Mouse (Mus musculus) heart, adult 2 months (tissue): ENCODE data around the gene Meioc.
"Not testable (repeated sequence)": the region's sequence is repeated elsewhere in the genome, so short reads cannot be mapped to it uniquely, and the experiment has no call there.

Source experiments
- EP300 ChIP-seq: fragments of 200-500 bp; IDR thresholded peaks from 2 replicates; pipeline ENCODE4 v1.6.1; 2011; ENCODE audit warnings: low read depth, low read length, control low read depth; ENCODE audit not compliant: insufficient read depth
- POLR2A ChIP-seq: fragments of 200-500 bp; IDR thresholded peaks from 2 replicates; pipeline ENCODE4 v1.6.1; 2011; ENCODE audit warnings: mild to moderate bottlenecking, low read depth, low read length, control low read depth; ENCODE audit not compliant: insufficient read depth

GRCm38 (mm10) chr11:102714578-102714977 lies 51.1 kb downstream of the Meioc start:
- not testable (repeated sequence) for TF ChIP-seq POLR2A, EP300
